Mouse (Mus musculus) kidney, postnatal 0 days (tissue): Measurements from ENCODE around the gene Fam45a. TPM values are rescaled to one million over a fixed set of nuclear protein-coding genes. Genes with fewer than 3 reads are reported as not detected.

Experiments used
- ATAC-seq: fragments of 200-750 bp; cut with Nextera tagmentation; replicated peaks from 2 replicates; pipeline ENCODE4 v1.8.0; 2017; ENCODE audit warnings: low read depth, moderate number of reproducible peaks, moderate TSS enrichment, moderate library complexity; ENCODE audit not compliant: low FRiP score
- DNase-seq: peaks from one replicate; pipeline ENCODE4 v3.0.0-alpha.2; 2016; ENCODE audit warnings: low spot score
- H3K27ac ChIP-seq: fragments of 300-500 bp; sonication (generic); 2 replicates; pipeline ENCODE4 v1.5.1; 2014; ENCODE audit warnings: mild to moderate bottlenecking
- H3K27me3 ChIP-seq: fragments of 300-500 bp; sonication (generic); 2 replicates; pipeline ENCODE4 v1.6.1; 2014; ENCODE audit warnings: low read length, mixed read lengths; ENCODE audit not compliant: insufficient read depth
- H3K36me3 ChIP-seq: fragments of 300-500 bp; sonication (generic); 2 replicates; pipeline ENCODE4 v1.6.1; 2014; ENCODE audit warnings: low read length, mixed read lengths; ENCODE audit not compliant: insufficient read depth
- H3K4me1 ChIP-seq: fragments of 300-500 bp; sonication (generic); replicated peaks from 2 replicates; pipeline ENCODE4 v1.6.1; 2014; ENCODE audit warnings: antibody characterized with exemption, low read length, mixed read lengths; ENCODE audit not compliant: insufficient read depth
- H3K4me2 ChIP-seq: fragments of 300-500 bp; sonication (generic); 2 replicates; pipeline ENCODE4 v1.6.1; 2014; ENCODE audit warnings: mild to moderate bottlenecking, low read length, moderate library complexity, mixed read lengths
- H3K4me3 ChIP-seq: fragments of 300-500 bp; sonication (generic); replicated peaks from 2 replicates; pipeline ENCODE4 v1.5.1; 2014; ENCODE audit warnings: low read depth, low read length
- H3K9ac ChIP-seq: fragments of 300-500 bp; sonication (generic); 2 replicates; pipeline ENCODE4 v1.6.1; 2014; ENCODE audit warnings: low read depth, low read length
- H3K9me3 ChIP-seq: fragments of 300-500 bp; sonication (generic); replicated peaks from 2 replicates; pipeline ENCODE4 v1.6.1; 2016; ENCODE audit warnings: low read length, inconsistent platforms, mixed read lengths
- CTCF ChIP-seq: IDR thresholded peaks from 2 replicates; pipeline ENCODE4 v1.5.1; 2016; ENCODE audit warnings: antibody characterized with exemption, low read depth, mild to moderate bottlenecking, moderate library complexity
- WGBS: fragments of 180-500 bp; shearing (Covaris S2); extraction: QIAGEN DNeasy Blood & Tissue Kit; methylation state at CpG from one replicate; pipeline ENCODE4 v1.1.7; 2014; 5-methylcytosine and 5-hydroxymethylcytosine counted together
- polyA plus RNA-seq: library from polyadenylated mRNA; unstranded; fragments of >200 nt; fragmentation: Nextera tagmentation; extraction: Ambion mirVana; gene quantifications from 2 replicates; pipeline ENCODE4 v1.2.1, GENCODE M21; 2015

The Fam45a gene
- polyA plus RNA-seq, 1 experiment from 2014 or later, result 26.5 TPM

DNA sequence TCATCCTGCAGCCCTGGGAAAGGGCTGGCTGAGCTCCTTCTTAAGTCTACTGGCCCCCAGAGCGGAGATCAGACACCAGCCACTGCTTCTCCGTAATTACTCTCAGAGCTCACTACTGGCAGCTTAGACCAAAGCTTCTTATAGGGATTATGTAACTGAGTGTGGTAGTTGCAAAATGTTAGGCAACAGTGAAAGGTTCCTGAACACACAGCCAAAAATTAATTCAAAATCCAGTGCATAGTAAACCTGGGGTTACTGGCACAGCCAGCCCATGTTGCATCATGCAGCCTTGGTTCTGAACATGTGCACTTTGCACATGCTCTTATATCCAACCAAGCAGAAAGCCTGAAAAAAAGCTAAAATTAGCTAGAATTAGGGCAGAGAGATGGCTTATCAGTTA, 16.1 kb upstream of the Fam45a start:
- 87% methylated on average over 2 of the region's 2 CpGs for WGBS
- Histone ChIP-seq H3K27ac (no peak overlapping the region), H3K36me3 (no peaks in the 10 kb centered on the region), H3K27me3 (no peaks in the 10 kb centered on the region), H3K9me3 (no peaks in the 10 kb centered on the region), H3K4me1 (no peaks in the 10 kb centered on the region), H3K4me3 (no peak overlapping the region), H3K9ac (no peak overlapping the region), H3K4me2 (no peak overlapping the region)
- ATAC-seq (no peak), DNase-seq (no peak)
- TF ChIP-seq CTCF, result no peak

DNA sequence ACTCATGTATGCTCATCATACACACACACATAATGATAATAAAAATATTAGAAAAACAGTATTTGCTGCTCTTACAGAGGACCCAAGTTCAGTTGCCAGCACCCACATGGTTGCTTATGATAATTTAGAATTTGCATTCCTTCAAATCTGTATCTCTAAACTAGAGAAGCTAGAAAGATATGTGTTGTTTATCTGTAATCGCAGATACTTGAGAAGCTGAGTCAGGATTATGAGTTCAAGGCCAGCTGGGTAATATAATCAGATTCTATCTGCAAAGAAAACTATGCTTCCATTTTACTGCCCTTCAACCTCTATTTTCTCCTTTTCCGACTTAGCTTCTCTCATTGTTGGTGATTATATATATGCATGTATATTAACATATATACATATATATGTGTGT, 14.0 kb upstream of the Fam45a start:
- no peak for DNase-seq

DNA sequence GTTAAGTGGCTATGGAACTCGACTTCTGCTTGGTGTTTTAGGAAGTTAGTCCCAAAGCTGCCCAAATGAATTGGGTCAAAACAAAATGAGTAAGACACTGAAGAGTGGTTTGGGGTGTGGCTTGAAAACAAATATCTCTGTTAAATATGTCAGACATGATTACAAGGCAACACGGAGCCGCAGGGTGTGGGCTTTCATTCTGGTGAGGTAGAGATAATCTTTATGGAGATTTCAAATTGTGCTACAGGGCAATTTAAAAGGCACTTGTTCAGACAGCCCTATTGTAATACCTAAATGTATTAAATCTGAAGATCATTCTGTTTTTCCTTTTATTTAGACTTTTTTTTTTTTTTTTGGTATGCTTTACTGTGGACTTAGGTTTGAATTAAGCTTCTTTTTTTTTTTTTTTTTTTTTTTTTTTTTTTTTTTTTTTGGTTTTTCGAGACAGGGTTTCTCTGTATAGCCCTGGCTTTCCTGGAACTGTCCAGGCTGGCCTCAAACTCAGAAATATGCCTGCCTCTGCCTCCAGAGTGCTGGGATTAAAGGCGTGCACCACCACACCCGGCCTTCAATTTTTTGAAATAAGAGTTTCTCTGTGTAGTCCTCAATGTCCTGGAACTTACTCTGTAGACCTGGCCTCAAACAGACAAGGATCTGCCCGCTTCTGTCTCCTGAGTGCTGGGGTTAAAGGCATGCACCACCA, 11.4 kb upstream of the Fam45a start:
- H3K27me3 ChIP-seq, result no peaks in the 10 kb centered on the region
- H3K4me3 ChIP-seq, result no peak overlapping the region
- DNase-seq, result no peak
- WGBS, result 75% methylated on average over 7 of the region's 7 CpGs
- no peaks in the 10 kb centered on the region for H3K9me3 ChIP-seq
- TF ChIP-seq CTCF, result no peak
- no peaks in the 10 kb centered on the region for H3K4me1 ChIP-seq
- no peak for ATAC-seq
- no peaks in the 10 kb centered on the region for H3K36me3 ChIP-seq
- no peak overlapping the region for H3K4me2 ChIP-seq
- no peak overlapping the region for H3K9ac ChIP-seq
- no peak overlapping the region for H3K27ac ChIP-seq

More for the DNA sequence above, 14.0 kb upstream of the Fam45a start:
- H3K4me1 ChIP-seq, result no peaks in the 10 kb centered on the region
- ATAC-seq, result no peak
- no peak overlapping the region for H3K4me2 ChIP-seq
- no peaks in the 10 kb centered on the region for H3K27me3 ChIP-seq
- H3K27ac ChIP-seq, result no peak overlapping the region
- no peaks in the 10 kb centered on the region for H3K9me3 ChIP-seq
- H3K4me3 ChIP-seq, result no peak overlapping the region
- WGBS, result 80% methylated on average over 2 of the region's 2 CpGs
- no peak for TF ChIP-seq CTCF
- no peaks in the 10 kb centered on the region for H3K36me3 ChIP-seq
- no peak overlapping the region for H3K9ac ChIP-seq

DNA sequence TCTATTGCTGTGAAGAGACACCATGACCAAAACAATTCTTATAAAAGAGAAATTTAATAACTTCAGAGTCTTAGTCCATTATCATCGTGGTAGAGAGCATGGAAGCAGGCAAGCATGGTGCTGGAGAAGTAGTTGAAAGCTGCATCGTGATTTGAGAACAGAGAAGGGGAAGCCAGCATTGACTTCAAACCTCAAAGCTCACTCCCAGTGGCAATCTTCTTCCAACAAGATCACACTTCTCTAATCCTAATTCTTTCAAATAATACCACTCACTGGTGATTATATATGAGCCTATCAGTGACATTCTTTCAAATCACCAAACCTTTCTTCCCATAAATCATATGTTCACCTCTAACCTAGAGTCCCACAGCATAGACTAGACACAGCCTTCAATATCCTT, 6.5 kb upstream of the Fam45a start:
- H3K4me2 ChIP-seq, result no peak overlapping the region
- H3K4me1 ChIP-seq, result no peaks in the 10 kb centered on the region
- H3K9me3 ChIP-seq, result no peaks in the 10 kb centered on the region
- WGBS, result 59% methylated on average over 2 of the region's 2 CpGs
- H3K36me3 ChIP-seq, result no peaks in the 10 kb centered on the region
- no peak overlapping the region for H3K27ac ChIP-seq
- ATAC-seq (no peak), DNase-seq (no peak)
- no peak overlapping the region for H3K4me3 ChIP-seq
- no peak overlapping the region for H3K9ac ChIP-seq
- no peak for TF ChIP-seq CTCF
- H3K27me3 ChIP-seq, result no peaks in the 10 kb centered on the region

DNA sequence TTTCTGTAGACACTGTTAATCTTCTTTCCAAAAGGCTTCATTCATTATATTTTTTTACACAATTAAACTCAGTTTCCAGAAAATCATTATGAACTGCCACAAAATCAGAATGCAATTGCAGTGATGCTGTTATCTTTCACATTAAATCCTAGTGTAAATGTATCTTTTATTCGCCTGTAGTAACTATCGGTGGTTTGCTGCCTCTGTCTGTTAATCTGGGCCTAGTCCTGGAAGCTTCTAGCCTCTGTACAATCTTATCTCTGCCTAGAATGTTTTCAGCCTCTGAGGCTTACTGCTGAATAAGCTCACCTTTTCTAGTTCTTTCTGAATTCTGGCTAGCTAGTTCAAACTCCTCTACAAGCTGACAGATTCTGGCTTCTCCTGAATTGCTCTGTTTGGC, 1.5 kb upstream of the Fam45a start:
- no peak overlapping the region for H3K4me2 ChIP-seq
- no peak for ATAC-seq

DNA sequence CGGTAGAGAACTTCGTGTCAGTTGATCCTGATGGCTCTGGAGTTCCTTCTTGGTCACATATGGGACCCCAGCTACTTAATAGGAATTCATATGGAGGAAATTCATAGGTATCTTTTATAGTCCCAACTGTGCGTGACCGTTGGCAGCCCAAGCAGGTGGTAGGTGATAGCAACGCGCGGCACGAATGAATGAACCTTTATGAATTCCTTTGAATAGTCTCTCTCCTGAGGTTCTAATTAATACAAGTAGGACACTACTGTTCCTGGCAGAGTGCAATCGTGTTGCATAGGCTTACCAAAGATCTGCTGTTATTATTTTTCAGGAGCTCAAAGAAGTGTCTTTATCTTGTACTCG, 628 bp downstream of the Fam45a start:
- H3K9me3 ChIP-seq, result no peaks in the 10 kb centered on the region
- H3K27ac ChIP-seq, result peak overlapping the region; percentile 81; the same call in 1 of the 2 replicates
- ATAC-seq, result no peak
- H3K4me1 ChIP-seq, result peaks cover 3% of the 10 kb centered on the region; the same call in 1 of the 2 replicates
- 0 out of 2 replicates have a peak, but pooled peaks cover 9% of the 10 kb centered on the region for H3K36me3 ChIP-seq
- DNase-seq, result no peak
- peak overlapping the region; percentile 80 for H3K9ac ChIP-seq
- no peaks in the 10 kb centered on the region for H3K27me3 ChIP-seq
- H3K4me2 ChIP-seq, result peak overlapping the region; percentile 80
- H3K4me3 ChIP-seq, result peak overlapping the region; percentile 70
- TF ChIP-seq CTCF, result no peak
- WGBS, result 23% methylated on average over 10 of the region's 10 CpGs

More for the DNA sequence above, 1.5 kb upstream of the Fam45a start:
- Histone ChIP-seq H3K27me3 (no peaks in the 10 kb centered on the region), H3K36me3 (0 out of 2 replicates have a peak, but pooled peaks cover under 1% of the 10 kb centered on the region), H3K4me3 (no peak overlapping the region), H3K27ac (no peak overlapping the region), H3K4me1 (peaks cover 3% of the 10 kb centered on the region; the same call in 1 of the 2 replicates), H3K9ac (no peak overlapping the region), H3K9me3 (no peaks in the 10 kb centered on the region)
- no peak for DNase-seq
- WGBS, result 85% methylated on average over 2 of the region's 2 CpGs
- no peak for TF ChIP-seq CTCF
